Comparison of ENCODE assay signal across 17 mouse cellular contexts in the genomic region with DNA sequence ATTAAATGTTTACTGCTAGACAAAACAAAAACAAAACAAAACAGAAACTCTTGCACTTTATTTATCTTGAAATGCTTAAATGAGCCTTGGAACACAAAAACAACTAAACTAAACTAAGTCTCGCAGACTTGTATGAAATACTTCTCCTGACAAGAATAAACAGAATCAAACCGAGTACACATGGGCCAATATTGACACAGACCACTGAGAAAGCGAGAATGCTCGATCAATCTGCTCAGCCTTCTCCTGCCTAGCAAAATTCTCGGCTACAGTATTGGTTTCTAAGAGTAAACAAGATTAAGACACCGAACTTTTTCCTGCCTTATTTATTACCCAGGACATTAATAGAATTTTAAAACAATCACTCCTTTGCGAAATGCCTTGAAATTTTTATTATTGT.
"Had no signal": no experiment of that assay in that cellular context is flagged by ENCODE, and none has a peak within 500 bp of the region (broad histone marks: within the 10 kb centered on the region; RNA-seq: fewer than 3 reads in every experiment).

No protein-coding gene starts in this region.

- H3K36me3 ChIP-seq: limb, embryonic 10.5 days; limb, embryonic 13.5 days; liver, embryonic 12.5 days; liver, embryonic 15.5 days; lung, embryonic 15.5 days; midbrain, embryonic 12.5 days had no signal

- H3K4me1 ChIP-seq: limb, embryonic 10.5 days; limb, embryonic 13.5 days; liver, embryonic 12.5 days; liver, embryonic 15.5 days; lung, embryonic 15.5 days; megakaryocyte, embryonic 14.5 days had no signal

- H3K9ac ChIP-seq: limb, embryonic 13.5 days; liver, embryonic 12.5 days; liver, embryonic 15.5 days; lung, embryonic 15.5 days; midbrain, embryonic 12.5 days had no signal

- H3K27ac ChIP-seq: kidney, postnatal 0 days; layer of hippocampus, adult 2 months; limb, embryonic 10.5 days; limb, embryonic 13.5 days; liver, embryonic 12.5 days; liver, embryonic 15.5 days; lung, embryonic 15.5 days; midbrain, embryonic 12.5 days had no signal

- DNase-seq: kidney, postnatal 25 days; layer of hippocampus, adult 9-11 months; liver; lung, adult 18-20 months; lung, postnatal 10 days; lung, postnatal 36 days; thymus, adult 18-20 months; thymus, postnatal 36 days had no signal

- H3K27me3 ChIP-seq: liver, embryonic 12.5 days; liver, embryonic 15.5 days; lung, embryonic 15.5 days; megakaryocyte, embryonic 14.5 days had no signal

- H3K4me2 ChIP-seq: limb, embryonic 13.5 days; liver, embryonic 12.5 days; liver, embryonic 15.5 days; lung, embryonic 15.5 days; midbrain, embryonic 12.5 days had no signal

- H3K4me3 ChIP-seq: layer of hippocampus, adult 2 months; limb, embryonic 10.5 days; limb, embryonic 13.5 days; liver, embryonic 12.5 days; liver, embryonic 15.5 days; lung, embryonic 15.5 days; megakaryocyte, embryonic 14.5 days; midbrain, embryonic 12.5 days had no signal

- H3K9me3 ChIP-seq: limb, embryonic 10.5 days; limb, embryonic 13.5 days; liver, embryonic 12.5 days; liver, embryonic 15.5 days; lung, embryonic 15.5 days; midbrain, embryonic 12.5 days had no signal

- ATAC-seq: liver, embryonic 12.5 days had no signal
